Mouse (Mus musculus): ENCODE data around the gene Ptpn22.

DNA sequence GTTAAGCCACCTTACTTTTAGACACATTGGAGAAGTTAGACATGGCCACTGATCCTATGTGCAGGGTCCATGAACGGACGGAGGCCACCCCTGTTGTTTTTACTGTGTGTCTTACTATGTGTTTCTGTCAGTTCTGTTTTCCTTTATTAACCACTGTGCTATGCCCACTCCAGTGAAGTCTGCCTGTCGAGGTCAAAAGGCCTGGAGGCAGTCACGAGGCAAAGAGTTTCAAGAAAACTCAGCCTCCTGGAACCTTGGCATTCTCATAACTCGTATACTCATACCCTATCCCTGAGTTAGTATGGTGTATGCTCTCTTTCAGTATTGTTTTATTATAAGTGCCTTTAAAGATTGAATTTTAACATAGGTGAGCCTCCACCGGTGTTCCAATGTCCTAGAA, 19.9 kb upstream of the Ptpn22 start:
- TF ChIP-seq POLR2A (IDR thresholded peaks at IDR 0.05; ENCODE audit: low read depth, low read length), result no peak
- no peak for TF ChIP-seq CTCF (IDR thresholded peaks at IDR 0.05; ENCODE audit: borderline replicate concordance, insufficient read depth, low read length)

All from embryonic fibroblast, embryonic 13.5 days (primary cell).